Mouse (Mus musculus) ovary, adult 18-20 months (tissue): ENCODE results near the gene Cables2.
"Not testable (repeated sequence)": the region's sequence is repeated elsewhere in the genome, so short reads cannot be mapped to it uniquely, and the experiment has no call there.

Source experiments
- DNase-seq: peaks from one replicate; pipeline ENCODE4 v3.0.0; 2022; ENCODE audit warnings: low spot score, mixed read lengths

The Cables2 gene

DNA sequence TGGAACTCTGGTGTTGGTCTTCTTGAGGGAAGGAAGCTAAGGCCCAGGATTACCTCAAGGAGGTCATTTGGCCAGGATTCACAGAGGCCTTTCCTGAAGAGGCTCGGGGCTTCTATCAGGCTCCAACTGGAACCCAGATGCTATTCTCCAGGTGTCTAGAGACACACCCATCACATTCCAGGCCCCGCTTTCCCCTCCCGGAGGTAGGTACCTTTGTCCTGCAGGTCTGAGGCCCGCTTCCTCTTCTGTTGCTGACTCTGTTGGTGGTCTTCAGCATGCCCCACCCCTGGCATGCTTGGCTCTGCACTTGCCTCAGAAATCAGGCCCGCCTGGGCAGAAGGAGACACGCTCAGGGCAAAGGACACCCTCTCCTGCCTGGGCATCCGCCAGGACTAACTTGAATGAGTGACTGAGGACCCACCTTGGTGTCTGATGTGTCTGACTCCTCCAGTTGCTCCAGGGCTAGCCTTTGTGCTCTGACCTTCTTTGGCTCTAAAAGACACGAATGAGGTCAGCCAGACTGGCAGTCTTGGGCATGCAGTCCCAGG, 4.6 kb upstream of the Cables2 start:
- DNase-seq = no peak

DNA sequence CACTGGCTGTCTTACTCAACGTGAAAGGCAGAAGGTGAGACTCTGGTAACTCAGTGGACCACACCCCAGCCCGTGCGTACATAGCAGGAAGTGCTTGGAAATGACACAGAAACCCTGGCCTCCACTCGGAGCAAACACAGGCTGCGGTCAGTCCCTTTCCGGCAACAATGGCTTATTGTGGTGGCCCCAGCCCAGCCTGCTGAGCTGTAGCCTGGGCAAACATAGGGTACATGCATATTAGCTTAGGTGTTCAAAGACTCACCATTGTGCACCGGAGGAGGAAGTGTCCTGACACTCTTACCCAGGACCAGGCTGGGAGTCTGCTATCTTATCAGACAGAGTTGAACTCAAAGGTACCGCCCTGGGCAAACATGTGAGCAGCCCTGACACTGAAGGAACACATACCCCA, 3.6 kb upstream of the Cables2 start:
- DNase-seq = no peak

DNA sequence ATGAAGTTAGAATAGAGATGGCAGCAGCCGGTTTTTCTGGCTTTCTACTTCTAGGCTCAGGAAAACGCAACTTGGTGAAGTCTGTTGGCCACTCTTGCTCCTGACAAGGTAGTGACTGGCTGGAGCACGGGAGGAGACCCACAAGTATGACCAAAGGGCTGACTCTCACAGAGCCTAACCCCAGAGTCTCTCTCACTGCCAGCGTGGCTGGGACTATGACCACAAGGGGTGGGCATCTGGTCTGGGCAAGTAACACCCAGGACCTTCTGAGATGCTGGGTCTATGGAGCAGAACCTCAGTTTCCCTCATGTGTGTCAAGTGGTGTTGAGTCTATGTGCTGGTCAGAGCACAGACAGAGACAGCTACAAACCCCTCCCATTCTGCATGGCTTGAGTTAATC, 3.1 kb upstream of the Cables2 start:
- no peak for DNase-seq

DNA sequence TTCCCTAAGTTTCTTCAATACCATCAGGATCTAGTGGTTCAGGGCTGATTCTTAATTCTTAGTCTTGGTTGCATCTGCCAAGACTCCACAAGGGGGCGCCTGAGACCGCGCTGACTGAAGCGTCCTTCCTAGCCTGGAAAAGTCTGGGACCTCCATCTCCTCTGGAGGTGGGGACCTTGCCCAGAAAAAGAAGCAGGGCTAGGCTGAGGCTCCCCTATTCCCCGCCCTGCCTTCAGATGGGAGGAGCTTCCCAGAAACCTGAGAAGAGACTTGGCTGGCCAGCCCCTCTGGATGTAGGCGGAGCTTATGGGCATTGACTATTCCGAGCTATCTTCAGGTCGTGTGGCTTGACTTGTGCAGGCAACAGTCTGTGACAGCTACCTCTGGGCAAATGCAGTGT, 2.5 kb upstream of the Cables2 start:
- peak; percentile 69 for DNase-seq

DNA sequence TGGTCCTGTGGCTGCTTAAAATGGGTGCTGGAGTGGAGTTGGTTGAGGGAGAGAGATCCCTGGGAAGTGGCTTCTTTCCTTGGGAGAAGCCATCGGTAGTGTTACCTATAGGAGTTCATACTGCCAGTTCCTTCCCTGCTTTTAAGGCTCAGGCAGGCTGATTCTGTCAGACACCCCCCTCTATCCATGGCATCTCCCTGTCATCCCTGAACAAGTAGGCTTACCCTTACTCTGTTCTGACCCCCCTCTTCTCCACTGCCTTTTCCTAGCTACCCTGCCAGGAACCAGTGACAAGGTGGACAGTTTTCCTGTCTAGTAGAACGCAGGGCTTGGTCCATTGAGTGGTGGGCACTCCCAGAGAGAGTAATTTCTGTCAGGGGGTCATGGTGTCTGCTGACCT, 1.2 kb upstream of the Cables2 start:
- no peak for DNase-seq

DNA sequence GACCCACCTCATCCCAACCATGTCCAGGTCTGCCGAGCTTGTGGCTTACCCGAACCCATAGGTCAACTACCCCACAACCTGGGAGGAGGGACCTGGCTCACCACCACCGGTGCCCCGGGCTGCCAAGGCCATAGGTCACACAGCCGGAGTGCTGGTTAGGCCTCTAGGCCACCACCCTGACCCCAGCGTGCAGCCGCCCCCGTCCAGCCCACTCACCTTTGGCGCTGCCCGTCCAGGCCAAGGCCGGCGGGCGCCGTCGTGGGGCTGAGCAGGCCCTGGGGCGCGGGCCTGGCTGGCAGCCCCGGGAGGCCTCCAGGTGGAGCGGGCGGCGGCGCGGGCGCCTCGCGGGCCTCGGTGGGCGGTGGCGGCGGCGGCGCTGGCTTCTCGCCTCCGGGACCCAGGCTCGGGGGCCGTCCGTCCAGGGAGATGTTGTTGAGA, 393 bp downstream of the Cables2 start:
- no peak for DNase-seq

DNA sequence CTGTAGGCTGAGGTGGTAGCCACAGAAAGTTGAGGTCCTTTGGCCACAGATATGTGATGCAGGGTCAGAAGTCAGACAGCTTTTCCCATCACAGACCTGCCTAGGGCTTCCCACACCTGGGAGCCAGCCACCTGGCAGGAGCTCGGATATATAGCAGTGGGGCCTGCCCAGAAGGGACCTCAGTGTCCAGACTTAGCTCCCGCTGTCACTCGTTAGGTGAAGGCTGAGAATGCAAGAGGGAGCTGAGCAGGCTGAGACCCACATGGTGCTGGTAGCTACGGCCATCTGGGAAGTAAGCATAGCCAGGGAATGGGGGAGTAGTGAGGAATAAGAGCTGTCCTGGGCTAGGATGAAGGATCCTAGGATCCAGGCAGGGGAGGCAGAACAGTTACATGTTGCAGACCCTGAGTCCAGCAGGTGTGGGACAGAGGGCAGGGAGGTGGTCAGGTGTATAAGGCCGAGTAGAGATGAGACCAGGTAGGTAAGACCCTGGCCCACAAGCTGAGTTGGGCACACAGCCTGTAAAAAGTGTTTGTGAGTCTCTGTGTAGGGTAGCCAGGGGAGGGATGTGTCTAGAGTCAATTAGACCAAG, 1.4 kb downstream of the Cables2 start:
- DNase-seq = no peak

DNA sequence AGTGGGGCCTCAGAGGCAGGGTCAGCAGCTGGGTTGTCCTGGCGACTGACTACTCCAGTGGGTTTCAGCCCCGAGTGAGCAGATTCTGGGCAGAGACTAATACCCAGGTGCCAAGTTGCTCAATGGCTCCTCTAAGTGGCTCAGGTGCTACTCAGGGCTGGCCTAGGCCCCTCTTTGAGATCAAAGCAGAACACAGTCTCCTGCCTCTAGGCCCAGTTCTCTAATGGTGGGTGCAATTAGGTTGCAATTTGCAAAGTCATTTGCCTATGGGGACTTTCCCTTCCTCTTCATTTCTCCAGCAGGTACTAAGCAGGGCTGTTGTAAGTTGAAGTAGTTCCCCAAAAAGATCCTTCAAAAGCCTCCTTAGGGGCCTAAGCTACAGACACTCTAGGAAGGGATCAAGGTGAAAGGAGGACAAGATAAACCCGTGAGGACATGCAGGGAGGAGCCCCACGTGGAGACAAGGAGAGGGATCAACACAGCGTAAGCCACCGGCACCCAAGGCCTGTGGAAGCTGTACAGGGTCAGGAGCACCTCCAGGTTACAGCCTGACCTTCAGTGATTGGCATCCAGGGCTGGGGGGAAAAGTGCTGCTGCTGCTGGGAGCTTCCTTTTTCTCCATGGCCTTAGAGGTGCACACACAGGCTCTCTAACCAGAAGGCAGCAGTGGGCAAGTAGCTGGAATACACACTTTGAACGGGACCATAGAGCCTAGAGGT, 2.6 kb downstream of the Cables2 start:
- no peak for DNase-seq

DNA sequence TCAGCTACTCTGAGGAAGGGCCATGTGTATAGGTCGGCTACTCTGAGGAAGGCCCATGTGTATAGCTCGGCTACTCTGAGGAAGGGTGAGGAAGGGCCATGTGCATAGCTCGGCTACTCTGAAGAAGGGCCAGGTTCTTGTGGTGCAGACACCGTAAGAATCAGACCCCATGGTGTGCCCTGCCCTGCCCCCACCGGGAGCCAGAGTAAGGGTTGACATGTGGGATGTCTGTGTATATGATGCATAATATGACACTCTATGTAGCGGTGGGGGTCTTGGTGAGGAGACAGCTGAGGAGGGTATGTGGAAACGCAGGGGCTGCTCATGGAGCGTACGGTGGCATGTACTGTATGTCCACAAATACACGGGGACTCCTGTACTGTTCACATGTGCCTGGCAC, 4.0 kb downstream of the Cables2 start:
- DNase-seq = no peak

DNA sequence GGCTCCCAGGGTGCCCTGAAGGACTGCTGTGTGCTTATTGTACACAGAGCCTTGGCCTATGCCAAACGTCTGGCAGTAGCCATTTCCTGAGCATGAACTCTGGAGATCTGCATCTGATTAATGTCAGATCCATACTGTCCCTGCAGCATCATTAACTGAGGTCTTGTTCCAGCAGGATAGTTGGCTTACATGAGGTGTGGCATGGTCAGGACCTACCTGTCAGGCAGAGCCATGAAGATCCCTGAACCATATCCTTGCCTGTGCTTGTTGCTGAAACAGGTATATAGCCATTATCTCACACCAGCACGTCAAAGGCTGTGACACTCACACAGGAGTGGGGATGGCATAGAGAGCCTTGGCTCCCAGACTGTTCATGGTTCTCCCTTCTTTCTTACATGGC, 5.3 kb downstream of the Cables2 start:
- DNase-seq = no peak

DNA sequence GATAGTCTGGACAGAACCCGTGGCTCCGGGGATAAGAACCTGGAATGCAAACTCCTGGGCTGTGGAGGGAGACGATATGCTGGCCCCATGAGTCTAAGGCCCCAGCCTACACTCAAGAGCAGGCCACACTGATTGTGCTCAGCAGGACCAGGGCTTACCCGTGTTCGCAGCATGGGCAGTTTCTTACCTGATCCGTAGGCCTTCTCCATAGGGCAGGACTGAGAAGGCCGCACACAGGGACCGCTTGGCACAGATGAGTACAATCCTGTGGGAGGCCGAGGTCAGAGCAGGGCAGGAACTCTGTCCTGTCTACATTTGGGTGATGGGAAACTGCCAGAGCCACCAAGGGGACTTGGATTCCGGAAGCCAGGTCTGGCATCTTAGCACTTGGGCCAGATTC, 10.4 kb downstream of the Cables2 start:
- no peak for DNase-seq

DNA sequence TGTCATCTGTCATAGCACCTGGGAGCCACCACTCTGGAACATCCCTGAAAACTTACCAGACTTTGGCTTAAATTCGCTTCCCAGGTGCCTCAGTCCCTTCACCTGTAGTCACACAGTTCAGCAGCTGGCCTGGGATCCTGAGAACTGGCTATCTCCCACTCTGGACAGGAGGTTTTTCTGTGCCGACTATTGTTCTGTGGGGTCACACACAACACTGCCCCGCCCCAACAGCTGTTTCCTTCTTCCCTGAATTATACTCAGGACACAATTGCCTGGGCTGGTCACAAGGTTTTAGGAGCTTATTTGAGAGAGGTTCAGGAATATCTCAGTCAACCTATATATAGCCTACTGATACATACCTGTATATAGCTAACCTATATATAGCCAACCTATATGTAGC, 10.9 kb downstream of the Cables2 start:
- DNase-seq = no peak

DNA sequence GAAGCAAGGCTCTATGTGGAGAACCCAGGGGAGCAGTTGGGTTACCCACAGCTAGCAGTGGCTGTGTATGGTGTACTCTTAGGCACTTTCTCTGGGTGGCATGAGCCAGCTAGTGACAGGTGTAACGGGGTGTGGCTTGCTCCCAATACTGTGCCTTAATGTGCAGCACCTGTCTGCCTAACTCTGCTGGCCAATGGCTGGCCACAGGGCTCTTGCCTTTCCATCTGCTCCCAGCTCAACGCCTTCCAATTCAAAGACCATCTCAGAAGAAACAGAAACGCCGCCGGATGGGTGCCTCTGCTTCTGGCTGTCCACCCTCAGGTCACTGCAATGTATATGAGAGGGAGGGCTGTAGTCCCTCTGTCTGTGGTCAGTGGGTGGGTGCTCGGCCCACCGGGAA, 11.4 kb downstream of the Cables2 start:
- DNase-seq = no peak

DNA sequence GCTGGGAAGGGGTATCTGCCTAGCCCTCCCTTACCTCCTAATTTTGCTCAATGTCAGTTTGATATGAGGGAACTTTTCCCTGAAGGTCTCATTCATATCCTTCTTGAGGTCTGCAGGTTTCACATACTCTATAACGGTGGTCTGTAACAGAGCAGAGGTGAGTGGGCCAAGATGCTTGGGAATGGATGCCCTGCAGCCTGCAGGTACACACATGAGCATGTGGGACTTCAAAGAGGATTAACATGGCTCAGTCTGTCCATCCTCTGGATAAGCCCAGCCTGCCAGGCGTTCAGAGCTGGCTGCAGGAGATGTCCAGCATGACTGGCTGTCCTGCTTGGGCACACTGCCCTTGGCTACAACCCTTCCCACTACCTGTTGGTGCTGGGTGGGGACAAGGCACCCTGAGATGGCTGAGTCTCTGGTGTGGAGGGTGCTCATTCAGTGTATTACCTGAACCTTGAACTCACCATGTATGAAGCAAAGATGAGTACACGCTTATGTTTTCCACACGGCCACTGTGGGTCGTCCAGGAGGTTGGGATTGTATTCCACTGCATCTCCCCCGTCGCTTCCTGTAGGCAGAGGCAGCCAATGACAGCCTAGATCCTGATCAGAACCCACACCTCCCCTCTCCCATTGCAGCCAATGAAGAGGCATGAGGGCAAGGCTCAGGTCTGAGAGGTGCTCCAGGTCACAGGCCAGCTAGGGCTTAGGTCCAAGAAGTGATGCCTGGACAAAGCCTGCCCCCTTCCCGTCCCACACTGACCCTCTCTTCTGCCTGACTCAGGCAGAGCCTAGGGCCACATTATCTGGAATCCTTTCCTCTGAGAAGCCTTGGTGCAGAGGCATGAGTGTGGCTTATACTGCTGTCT, 12.5 kb downstream of the Cables2 start:
- no peak for DNase-seq

DNA sequence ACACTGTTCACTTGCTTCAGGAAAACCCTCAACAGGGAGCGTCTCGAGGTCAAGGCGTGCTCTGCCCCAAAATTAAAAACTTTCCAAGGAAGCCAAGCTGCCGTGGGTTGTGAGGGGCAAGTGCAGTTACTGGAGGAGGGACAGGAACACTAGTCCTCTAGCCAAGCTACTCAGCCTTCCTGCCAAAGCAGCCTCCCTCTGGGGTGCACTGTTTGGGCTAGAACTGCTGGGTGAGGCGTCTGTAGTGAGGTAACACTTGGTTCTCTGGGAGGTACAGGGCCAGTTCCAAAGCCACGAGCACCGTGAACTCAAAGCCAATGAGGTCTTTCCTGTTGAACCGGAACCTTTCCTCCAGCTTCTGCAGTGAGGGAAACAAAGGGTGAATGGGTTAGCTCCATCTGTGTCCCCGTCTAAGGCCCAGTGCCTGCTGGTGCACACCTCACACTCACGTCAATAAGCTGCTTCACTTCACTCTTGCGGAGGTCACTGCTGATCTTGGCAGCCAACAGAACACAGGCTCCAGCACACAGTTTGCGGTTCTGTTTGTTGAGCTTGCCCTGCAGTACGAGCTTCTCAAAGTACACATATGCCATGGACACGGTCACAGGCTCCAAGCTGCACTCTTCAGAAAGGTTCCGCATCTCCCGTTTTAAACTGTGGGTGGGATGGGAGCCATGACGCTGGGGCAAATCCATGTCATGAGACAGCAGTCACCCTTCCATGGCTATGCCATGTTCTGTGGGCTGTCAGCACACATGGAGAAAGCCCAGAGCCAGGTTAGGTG, 13.3 kb downstream of the Cables2 start:
- not testable (repeated sequence) for DNase-seq

DNA sequence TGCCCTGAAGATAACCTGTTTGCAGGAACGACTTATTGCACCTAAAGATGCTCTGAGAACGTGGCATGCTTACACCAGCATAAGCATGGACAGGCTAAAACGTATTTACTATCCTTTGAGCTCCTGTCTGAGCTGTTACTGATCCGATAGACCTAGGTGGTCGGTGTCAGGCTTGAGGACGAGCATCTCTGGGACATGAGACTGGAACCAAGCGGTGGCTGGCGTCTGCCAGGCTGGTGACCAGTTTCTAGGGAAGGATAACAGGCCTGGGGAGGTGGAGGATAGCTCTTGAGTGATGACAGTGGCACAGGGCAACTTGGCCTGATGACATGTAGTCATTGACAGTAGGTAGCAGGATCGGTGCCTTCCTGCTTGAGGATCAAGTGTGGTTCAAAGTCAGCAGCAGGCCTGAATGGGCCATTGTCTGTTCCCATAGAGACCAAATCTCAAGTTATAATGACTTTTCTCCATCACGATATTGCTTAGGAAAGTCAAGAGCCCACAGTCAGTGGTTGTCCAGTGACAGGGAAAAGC, 14.3 kb downstream of the Cables2 start:
- not testable (repeated sequence) for DNase-seq

DNA sequence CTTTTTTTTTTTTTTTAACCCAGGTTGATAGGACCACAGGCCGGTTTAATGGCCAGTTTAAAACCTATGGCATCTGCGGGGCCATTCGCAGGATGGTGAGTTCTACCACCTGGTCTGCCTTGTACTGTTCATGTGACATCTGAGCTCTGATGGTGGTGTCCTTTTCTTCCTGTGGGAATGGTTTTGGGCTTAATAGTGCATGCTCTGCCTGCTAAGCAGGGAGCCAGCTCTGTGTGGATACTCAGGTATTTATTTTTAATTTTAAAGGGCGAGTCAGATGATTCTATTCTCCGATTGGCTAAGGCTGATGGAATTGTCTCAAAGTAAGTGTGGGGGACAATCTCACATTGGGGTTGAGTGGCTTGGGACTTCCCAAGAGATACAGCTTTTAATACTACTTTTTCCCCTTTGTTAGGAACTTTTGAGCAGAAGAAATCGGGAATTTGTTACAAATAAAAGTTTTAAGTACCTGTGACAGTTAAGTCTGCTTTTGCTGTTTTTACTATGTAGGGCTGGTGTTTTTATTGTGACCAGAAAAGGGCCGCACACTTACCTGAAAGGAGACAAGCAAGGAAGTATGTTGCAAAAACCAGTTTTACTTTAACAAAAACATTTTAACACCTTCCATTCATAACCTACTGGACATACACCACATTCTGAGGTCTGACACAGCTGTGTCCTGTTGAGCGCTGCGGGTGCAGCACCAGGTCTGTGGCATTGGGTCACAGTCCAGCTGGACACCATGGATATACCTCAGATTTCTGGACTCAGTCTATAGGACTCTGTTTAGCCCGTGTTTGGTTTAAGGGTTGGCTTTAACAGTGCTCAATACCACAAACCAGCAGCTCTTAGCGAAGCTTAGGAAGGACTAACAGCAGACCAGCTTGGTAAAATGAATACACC, 15.1 kb downstream of the Cables2 start:
- no peak for DNase-seq

DNA sequence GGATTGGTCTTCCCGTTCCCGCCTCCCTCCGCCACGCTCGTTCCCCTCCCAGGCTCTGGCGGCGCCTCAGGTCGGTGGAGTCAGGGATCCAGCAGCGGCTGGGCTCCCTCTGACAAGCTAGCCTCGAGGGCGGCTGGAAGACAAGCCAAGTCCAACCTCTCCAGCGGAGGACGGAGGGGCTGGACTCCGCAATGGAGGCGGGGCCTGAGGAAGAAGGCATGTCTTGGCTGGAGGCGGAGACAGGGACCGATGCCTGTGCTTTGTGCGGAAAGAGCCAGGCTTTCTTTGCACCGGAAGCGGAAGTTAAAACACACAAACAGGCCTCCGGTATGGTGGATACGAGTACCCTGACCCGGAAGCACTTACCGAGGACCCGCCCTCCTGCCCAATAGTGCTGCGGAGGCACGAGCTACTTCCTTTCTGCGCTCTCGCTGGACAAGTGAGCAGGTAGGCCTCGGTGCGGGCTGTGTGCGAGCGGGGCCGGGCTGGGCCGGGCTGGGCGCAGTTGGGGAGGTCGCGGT, 16.2 kb downstream of the Cables2 start, which contains the start of gene Rps21:
Gene Rps21, plus strand, starts transcription at position 377 of the 521 bp plus-strand sequence.
- peak; percentile 99 for DNase-seq

DNA sequence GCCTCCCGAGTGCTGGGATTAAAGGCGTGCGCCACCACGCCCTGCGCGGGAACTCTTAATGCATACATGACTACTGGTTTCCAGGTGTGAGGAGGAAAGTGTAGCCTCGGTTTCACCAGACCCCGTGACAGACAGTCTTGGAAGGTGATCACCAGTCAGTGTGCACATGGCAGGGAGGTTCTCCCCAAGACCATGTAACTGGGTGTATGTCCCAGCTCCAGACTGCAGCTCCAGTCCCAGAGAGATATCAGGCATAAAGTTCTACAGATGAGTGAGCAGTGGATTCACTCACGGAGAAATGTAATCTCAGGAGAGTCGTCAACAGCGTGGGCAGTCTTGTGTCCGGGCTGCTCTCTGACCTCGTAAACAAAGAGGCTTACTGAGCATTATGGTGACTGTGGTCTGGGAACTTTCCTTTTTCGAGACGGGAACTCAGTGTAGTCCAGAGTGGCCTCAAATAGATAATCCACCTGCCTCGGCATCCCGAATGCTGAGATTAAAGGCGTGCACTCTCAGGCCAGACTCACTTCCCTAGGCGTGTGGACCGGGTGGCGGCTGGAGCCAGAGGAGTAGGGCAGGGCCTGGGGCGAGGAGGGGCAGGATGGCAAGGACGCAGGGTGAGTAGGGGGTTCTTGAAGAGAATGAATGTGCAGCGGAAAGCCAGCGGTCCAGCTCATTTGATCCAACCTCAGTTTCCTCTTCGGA, 16.8 kb downstream of the Cables2 start:
- no peak for DNase-seq

DNA sequence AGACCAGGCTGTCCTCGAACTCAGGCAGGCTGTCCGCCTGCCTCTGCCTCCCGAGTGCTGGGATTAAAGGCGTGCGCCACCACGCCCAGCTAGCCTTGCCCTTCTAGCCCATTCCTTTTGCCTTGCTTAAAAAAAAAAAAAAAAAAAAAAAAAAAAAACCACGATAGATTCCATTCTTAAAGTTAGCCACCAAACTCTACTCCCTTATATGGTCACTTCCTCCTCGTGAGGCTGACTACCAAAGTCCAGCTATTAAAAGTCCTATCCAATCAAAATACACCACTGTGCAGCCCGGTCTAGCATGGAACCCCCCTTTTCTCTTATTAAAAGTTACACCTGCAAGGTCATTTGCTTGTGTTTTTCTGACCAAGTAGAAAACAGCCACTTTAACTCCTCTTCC, 17.6 kb downstream of the Cables2 start:
- DNase-seq = no peak
